Mouse (Mus musculus): ENCODE measurements around the gene Prrc2a. TPM values are rescaled to one million over a fixed set of nuclear protein-coding genes. Genes with fewer than 3 reads are reported as not detected.

Prrc2a gene
- polyA plus RNA-seq, 1 experiment, result 70.4 TPM

- H3K36me3 ChIP-seq (ENCODE audit: control insufficient read depth), result peaks cover 99% of the 10 kb centered on the region
- no peaks in the 10 kb centered on the region for H3K9me3 ChIP-seq (ENCODE audit: control insufficient read depth, low read length)
- no peaks in the 10 kb centered on the region for H3K27me3 ChIP-seq (ENCODE audit: control insufficient read depth)
- TF ChIP-seq TAL1 (IDR thresholded peaks at IDR 0.05; ENCODE audit: low read length), result no peak
- no peak for TF ChIP-seq GATA1 (IDR thresholded peaks at IDR 0.05; ENCODE audit: low read length)
- no peak overlapping the region for H3K4me3 ChIP-seq (replicated peaks)
- peaks cover 18% of the 10 kb centered on the region for H3K4me1 ChIP-seq (ENCODE audit: control insufficient read depth)
Measured at GRCm38 (mm10) chr17:35153077-35153476, 11.6 kb downstream of the Prrc2a start.

GRCm38 (mm10) chr17:35152121-35152520 is 12.6 kb downstream of the Prrc2a start:
- Histone ChIP-seq H3K4me1 (ENCODE audit: control insufficient read depth) (peaks cover 18% of the 10 kb centered on the region), H3K36me3 (ENCODE audit: control insufficient read depth) (peaks cover 99% of the 10 kb centered on the region), H3K27me3 (ENCODE audit: control insufficient read depth) (no peaks in the 10 kb centered on the region), H3K4me3 (replicated peaks) (no peak overlapping the region), H3K9me3 (ENCODE audit: control insufficient read depth, low read length) (no peaks in the 10 kb centered on the region)
- TF ChIP-seq TAL1 (IDR thresholded peaks at IDR 0.05; ENCODE audit: low read length), result no peak

DNA sequence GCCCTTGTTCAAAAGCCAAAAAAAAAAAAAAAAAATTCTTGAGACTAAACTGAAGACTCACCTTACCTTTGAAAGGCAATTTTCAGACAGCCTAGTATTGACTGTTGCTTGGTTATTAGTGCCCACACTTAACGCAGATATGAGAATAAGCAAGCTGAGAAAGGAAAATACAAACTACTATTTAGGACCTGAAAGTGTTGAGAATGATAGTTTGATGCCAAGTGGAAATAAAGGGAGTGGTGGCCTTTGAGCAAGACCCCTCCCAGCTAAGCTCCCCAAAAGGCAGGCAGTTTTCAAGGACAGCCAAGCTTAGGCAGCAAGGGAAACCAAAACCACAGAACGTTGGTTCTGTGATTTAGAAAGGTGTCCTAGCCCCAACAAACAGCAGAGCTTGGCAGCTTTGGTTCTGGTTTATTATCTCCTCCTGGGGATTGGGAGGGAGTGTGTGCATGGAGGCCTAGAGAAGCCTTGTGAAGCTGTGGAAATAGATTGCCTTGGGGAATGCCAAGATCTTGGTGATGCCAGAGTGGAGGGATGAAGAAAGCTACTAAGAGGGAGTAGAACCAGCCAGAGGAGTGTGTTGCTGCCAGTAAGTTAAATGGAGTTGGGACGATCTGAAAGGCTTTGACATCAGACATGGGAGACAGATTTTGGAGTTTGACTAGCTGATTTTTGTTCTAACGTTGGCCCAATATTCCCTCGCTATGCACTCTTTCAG is 16.6 kb downstream of the Prrc2a start:
- H3K36me3 ChIP-seq (ENCODE audit: control insufficient read depth), result peaks cover 99% of the 10 kb centered on the region
- H3K4me3 ChIP-seq (replicated peaks), result no peak overlapping the region
- H3K9me3 ChIP-seq (ENCODE audit: control insufficient read depth, low read length), result peaks cover 6% of the 10 kb centered on the region
- no peaks in the 10 kb centered on the region for H3K27me3 ChIP-seq (ENCODE audit: control insufficient read depth)
- TF ChIP-seq TAL1 (IDR thresholded peaks at IDR 0.05; ENCODE audit: low read length), result no peak
- no peak for TF ChIP-seq GATA1 (IDR thresholded peaks at IDR 0.05; ENCODE audit: low read length)
- peaks cover 18% of the 10 kb centered on the region for H3K4me1 ChIP-seq (ENCODE audit: control insufficient read depth)

- TF ChIP-seq GATA1 (IDR thresholded peaks at IDR 0.05; ENCODE audit: low read length) (no peak), TAL1 (IDR thresholded peaks at IDR 0.05; ENCODE audit: low read length) (no peak)
- Histone ChIP-seq H3K4me3 (replicated peaks) (no peak overlapping the region), H3K9me3 (ENCODE audit: control insufficient read depth, low read length) (peaks cover 9% of the 10 kb centered on the region), H3K4me1 (ENCODE audit: control insufficient read depth) (peaks cover 15% of the 10 kb centered on the region), H3K36me3 (ENCODE audit: control insufficient read depth) (peaks cover 99% of the 10 kb centered on the region), H3K27me3 (ENCODE audit: control insufficient read depth) (no peaks in the 10 kb centered on the region)
Measured at GRCm38 (mm10) chr17:35147348-35147747, 17.3 kb downstream of the Prrc2a start.

- Histone ChIP-seq H3K27me3 (ENCODE audit: control insufficient read depth) (no peaks in the 10 kb centered on the region), H3K36me3 (ENCODE audit: control insufficient read depth) (peaks cover 99% of the 10 kb centered on the region), H3K9me3 (ENCODE audit: control insufficient read depth, low read length) (peaks cover 9% of the 10 kb centered on the region), H3K4me3 (replicated peaks) (no peak overlapping the region), H3K4me1 (ENCODE audit: control insufficient read depth) (peaks cover 9% of the 10 kb centered on the region)
- TF ChIP-seq TAL1 (IDR thresholded peaks at IDR 0.05; ENCODE audit: low read length), result no peak
- no peak for TF ChIP-seq GATA1 (IDR thresholded peaks at IDR 0.05; ENCODE audit: low read length)
Measured at GRCm38 (mm10) chr17:35146139-35146538, 18.6 kb downstream of the Prrc2a start.

GRCm38 (mm10) chr17:35141971-35142370 is 22.7 kb downstream of the Prrc2a start:
- H3K9me3 ChIP-seq (ENCODE audit: control insufficient read depth, low read length), result peaks cover 9% of the 10 kb centered on the region
- H3K36me3 ChIP-seq (ENCODE audit: control insufficient read depth), result peaks cover 95% of the 10 kb centered on the region
- H3K27me3 ChIP-seq (ENCODE audit: control insufficient read depth), result no peaks in the 10 kb centered on the region
- no peak for TF ChIP-seq TAL1 (IDR thresholded peaks at IDR 0.05; ENCODE audit: low read length)
- no peak for TF ChIP-seq GATA1 (IDR thresholded peaks at IDR 0.05; ENCODE audit: low read length)
- peaks cover 9% of the 10 kb centered on the region for H3K4me1 ChIP-seq (ENCODE audit: control insufficient read depth)
- no peak overlapping the region for H3K4me3 ChIP-seq (replicated peaks)

DNA sequence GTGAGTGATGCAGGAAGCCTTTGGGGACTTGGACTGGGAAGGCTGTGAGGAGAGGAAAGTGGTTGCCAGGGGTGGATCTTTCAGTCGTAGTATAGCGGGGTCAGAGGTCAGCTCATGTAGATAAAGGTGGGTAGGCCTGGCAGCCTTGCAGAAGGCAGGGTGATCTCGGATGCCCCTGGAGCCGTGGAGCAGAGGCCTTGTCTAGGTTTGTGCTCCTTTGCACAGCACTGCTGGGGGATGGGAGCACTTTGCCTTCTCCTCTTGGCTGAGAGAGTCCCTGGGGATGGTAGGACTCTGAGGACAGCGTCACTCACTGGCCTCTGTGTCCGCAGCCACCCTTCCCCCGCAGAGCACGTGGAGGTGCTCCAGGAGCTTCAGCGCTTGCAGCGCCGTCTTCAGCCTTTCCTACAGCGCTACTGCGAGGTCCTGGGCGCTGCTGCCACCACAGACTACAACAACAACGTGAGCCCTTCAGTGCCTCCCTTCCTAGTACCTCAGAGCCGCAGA is 24.2 kb downstream of the Prrc2a start:
- H3K9me3 ChIP-seq (ENCODE audit: control insufficient read depth, low read length), result peaks cover 9% of the 10 kb centered on the region
- H3K4me1 ChIP-seq (ENCODE audit: control insufficient read depth), result peaks cover 23% of the 10 kb centered on the region
- H3K27me3 ChIP-seq (ENCODE audit: control insufficient read depth), result no peaks in the 10 kb centered on the region
- TF ChIP-seq TAL1 (IDR thresholded peaks at IDR 0.05; ENCODE audit: low read length) (no peak), GATA1 (IDR thresholded peaks at IDR 0.05; ENCODE audit: low read length) (no peak)
- H3K4me3 ChIP-seq (replicated peaks), result no peak overlapping the region
- H3K36me3 ChIP-seq (ENCODE audit: control insufficient read depth), result peaks cover 83% of the 10 kb centered on the region

DNA sequence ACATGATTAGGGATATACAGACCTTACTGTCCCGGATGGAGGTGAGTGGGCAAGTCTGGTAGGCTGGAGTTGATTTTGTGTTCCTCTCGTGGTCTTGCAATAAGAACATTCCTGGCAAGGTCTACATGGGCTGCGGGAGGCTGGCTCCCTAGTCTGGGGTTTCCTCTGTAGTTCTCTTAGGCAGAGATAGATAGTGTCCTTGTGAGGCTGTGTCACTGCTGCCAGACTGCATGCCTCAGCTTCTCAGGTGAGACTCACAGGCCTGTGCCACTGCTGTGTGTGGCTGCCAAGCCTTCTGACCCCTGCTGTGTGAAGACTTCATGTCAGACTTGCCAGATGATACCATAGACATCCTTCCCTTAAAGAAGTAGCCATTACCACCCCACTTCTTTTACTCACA is 25.4 kb downstream of the Prrc2a start:
- peaks cover 26% of the 10 kb centered on the region for H3K4me1 ChIP-seq (ENCODE audit: control insufficient read depth)
- H3K36me3 ChIP-seq (ENCODE audit: control insufficient read depth), result peaks cover 70% of the 10 kb centered on the region
- no peak for TF ChIP-seq TAL1 (IDR thresholded peaks at IDR 0.05; ENCODE audit: low read length)
- TF ChIP-seq GATA1 (IDR thresholded peaks at IDR 0.05; ENCODE audit: low read length), result no peak
- H3K27me3 ChIP-seq (ENCODE audit: control insufficient read depth), result no peaks in the 10 kb centered on the region
- peaks cover 9% of the 10 kb centered on the region for H3K9me3 ChIP-seq (ENCODE audit: control insufficient read depth, low read length)
- H3K4me3 ChIP-seq (replicated peaks), result no peak overlapping the region

- H3K9me3 ChIP-seq (ENCODE audit: control insufficient read depth, low read length), result no peaks in the 10 kb centered on the region
- H3K27me3 ChIP-seq (ENCODE audit: control insufficient read depth), result no peaks in the 10 kb centered on the region
- peaks cover 34% of the 10 kb centered on the region for H3K4me1 ChIP-seq (ENCODE audit: control insufficient read depth)
Measured at GRCm38 (mm10) chr17:35135591-35136320, 28.9 kb downstream of the Prrc2a start.

More at GRCm38 (mm10) chr17:35135591-35136320, 28.9 kb downstream of the Prrc2a start:
- Histone ChIP-seq H3K36me3 (ENCODE audit: control insufficient read depth) (peaks cover 38% of the 10 kb centered on the region), H3K4me3 (replicated peaks) (peak overlapping the region; percentile 99)
- TF ChIP-seq GATA1 (IDR thresholded peaks at IDR 0.05; ENCODE audit: low read length) (no peak), TAL1 (IDR thresholded peaks at IDR 0.05; ENCODE audit: low read length) (no peak)

Data from erythroblast, embryonic 14.5 days (primary cell).